Mouse (Mus musculus): ENCODE results near the gene Xylt1.

The Xylt1 gene

GRCm38 (mm10) chr7:117395511-117395910 lies 14.7 kb downstream of the Xylt1 start:
- DNase-seq, result peak in 1 of 2 experiments; percentile 34

- DNase-seq, result no peak
Observed at GRCm38 (mm10) chr7:117397877-117398276, 17.1 kb downstream of the Xylt1 start.

- DNase-seq, result no peak
Observed at GRCm38 (mm10) chr7:117399971-117400370, 19.2 kb downstream of the Xylt1 start.

GRCm38 (mm10) chr7:117401581-117401980 lies 20.8 kb downstream of the Xylt1 start:
- DNase-seq, result no peak

GRCm38 (mm10) chr7:117406336-117406735 lies 25.6 kb downstream of the Xylt1 start:
- DNase-seq, result no peak

- no peak for DNase-seq
Observed at GRCm38 (mm10) chr7:117409268-117409988, 28.6 kb downstream of the Xylt1 start.

GRCm38 (mm10) chr7:117411874-117412273 lies 31.1 kb downstream of the Xylt1 start:
- DNase-seq, result no peak

GRCm38 (mm10) chr7:117412405-117412804 lies 31.6 kb downstream of the Xylt1 start:
- peak; percentile 22 to 64 for DNase-seq

GRCm38 (mm10) chr7:117414341-117415008 lies 33.7 kb downstream of the Xylt1 start:
- DNase-seq, result no peak

- DNase-seq, result no peak
Observed at GRCm38 (mm10) chr7:117415009-117415363, 34.2 kb downstream of the Xylt1 start.

- peak; percentile 27 to 46 for DNase-seq
Observed at GRCm38 (mm10) chr7:117419041-117419440, 38.3 kb downstream of the Xylt1 start.

GRCm38 (mm10) chr7:117419846-117420245 lies 39.1 kb downstream of the Xylt1 start:
- no peak for DNase-seq

- peak in 1 of 2 experiments; percentile 12 for DNase-seq
Observed at GRCm38 (mm10) chr7:117420301-117420700, 39.5 kb downstream of the Xylt1 start.

- peak; percentile 30 to 45 for DNase-seq
Observed at GRCm38 (mm10) chr7:117420836-117421566, 40.2 kb downstream of the Xylt1 start.

- DNase-seq, result no peak
Observed at GRCm38 (mm10) chr7:117424841-117425240, 44.1 kb downstream of the Xylt1 start.

GRCm38 (mm10) chr7:117426366-117426765 lies 45.6 kb downstream of the Xylt1 start:
- no peak for DNase-seq

GRCm38 (mm10) chr7:117428690-117429224 lies 48.0 kb downstream of the Xylt1 start:
- DNase-seq, result no peak

- no peak for DNase-seq
Observed at GRCm38 (mm10) chr7:117429483-117429882, 48.7 kb downstream of the Xylt1 start.

GRCm38 (mm10) chr7:117429895-117430294 lies 49.1 kb downstream of the Xylt1 start:
- DNase-seq, result no peak

- peak in 1 of 2 experiments; percentile 40 for DNase-seq
Observed at GRCm38 (mm10) chr7:117430361-117430935, 49.7 kb downstream of the Xylt1 start.

GRCm38 (mm10) chr7:117433641-117434040 lies 52.9 kb downstream of the Xylt1 start:
- peak; percentile 42 to 50 for DNase-seq

GRCm38 (mm10) chr7:117435091-117435490 lies 54.3 kb downstream of the Xylt1 start:
- no peak for DNase-seq

Measured in cerebellum, postnatal 14 days (tissue).